Mouse (Mus musculus) urinary bladder, adult 2 months (tissue): ENCODE measurements at regions not wholly inside any gene's neighbourhood (a gene's known extent, or its start where the extent isn't known, plus 50 kb on each side); places are given as distances from the start of the nearest gene placed in this dataset.
A peak's percentile ranks its signal among the peaks of the same experiment; 100 is the strongest.

ENCODE experiments used
- DNase-seq: peaks from one replicate; pipeline ENCODE4 v3.0.0; 2022; ENCODE audit warnings: low spot score

DNA sequence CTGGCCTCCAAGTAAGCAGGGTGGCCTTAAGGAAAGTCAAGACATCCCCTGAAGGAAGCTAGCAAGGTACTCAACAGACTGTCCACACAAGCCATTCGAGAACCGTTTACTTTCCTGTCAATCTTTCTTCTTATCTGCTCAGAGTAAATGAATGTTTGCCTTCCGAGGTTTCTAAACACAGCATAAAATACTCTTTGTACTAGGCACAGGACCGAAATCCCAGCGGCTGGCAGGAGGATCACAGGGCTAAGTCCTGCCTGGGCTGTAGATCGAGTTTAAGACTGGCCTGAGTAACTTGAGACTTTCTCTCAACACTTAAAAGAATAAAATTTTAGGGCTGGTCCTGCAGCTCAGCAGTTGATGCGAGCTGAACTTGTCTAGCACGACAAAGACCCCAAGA, 175.9 kb downstream of the Bcl2l11 start:
- no peak for DNase-seq

DNA sequence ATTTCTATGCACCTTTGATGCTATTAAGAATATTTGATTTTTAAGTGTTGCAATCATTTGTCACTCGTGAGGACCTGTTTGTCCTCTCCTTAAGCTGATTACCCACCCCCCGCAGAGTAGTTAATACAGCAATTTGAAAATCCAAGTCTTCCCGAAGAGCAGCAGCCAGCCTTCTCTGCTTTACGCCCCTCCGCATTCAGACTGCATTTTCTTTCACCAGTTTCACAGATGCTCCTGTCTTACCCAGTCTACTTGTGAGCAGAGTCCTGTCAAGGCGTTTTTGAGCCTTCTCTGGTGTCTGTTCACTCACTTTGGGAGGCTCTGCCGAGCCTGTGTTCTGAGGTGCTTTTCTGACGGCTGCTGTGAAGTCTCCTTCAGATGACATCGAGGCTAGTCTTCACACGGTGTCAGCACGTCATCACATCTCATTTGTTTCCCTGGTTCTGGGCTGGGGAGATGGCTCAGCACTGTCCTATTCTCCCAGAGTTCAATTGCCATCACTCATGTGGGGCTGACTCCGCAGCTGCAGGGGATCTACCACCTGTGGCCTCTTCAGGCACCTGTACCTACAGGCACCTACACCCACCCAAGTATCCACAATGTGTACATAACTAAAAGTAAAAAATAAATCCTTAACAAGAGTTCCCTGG, 178.3 kb downstream of the Bcl2l11 start:
- DNase-seq, result no peak

DNA sequence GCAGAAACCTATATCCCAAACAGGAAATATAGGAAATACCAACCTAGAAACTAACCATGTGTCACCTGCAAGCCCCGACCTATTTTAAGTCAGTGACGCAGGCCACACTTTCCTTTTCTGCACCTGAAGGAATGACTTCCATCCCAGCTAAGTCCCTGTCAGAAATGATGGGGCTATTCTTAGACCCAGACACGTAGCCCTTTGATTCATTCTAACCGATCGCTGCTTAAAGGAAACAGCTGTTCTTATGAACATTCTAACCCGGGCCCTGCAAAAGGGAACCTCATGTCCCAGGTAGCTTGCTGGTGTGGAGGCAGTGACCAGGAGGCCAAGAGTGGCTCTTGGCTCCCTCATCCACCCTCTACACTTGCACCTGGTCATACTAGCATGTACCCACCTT, 180.9 kb downstream of the Bcl2l11 start:
- DNase-seq, result no peak

DNA sequence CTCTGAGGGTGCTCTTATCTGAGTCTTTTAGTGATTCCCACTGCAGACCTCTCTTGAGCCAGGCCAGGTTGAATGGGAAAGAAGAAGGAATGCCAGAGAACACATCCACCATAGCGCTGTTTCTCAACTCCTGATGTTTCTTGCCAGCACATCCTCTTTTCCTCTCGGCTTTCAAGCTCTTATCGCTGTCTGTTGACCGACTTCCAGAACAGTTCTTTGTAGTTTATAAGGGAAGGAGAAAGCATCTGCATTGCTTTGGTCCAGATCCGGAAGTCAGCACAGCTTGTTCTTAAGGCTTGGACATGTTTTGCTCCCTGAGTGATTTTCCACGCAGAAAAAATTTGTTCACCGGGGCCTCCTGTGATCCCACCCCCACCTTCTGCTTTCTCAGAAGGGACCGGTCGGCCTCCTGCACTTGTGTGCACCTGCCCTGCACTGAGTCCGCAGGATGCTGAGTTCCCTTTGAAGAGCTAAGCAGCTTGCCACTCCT, 183.7 kb downstream of the Bcl2l11 start:
- DNase-seq, result no peak

DNA sequence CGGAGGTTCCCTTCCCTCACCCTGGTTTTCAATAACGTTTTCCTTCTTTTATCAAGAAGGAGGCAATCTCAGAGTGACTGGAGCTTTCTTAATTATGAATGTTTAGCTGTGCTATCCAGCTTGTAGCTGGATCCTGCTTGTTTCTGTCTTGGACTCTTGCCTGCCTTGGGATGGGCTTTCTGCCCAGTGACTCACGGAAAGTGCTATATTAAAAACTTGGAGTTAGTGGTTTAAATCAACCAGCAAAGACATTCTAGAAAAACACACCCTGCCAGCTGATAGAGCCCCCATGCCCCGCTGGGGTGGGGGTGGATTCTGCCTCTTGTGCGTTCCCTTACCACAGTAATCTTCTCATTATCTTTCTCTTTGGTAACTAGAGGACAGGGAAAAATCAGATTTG, 184.2 kb downstream of the Bcl2l11 start:
- DNase-seq, result peak; percentile 40

DNA sequence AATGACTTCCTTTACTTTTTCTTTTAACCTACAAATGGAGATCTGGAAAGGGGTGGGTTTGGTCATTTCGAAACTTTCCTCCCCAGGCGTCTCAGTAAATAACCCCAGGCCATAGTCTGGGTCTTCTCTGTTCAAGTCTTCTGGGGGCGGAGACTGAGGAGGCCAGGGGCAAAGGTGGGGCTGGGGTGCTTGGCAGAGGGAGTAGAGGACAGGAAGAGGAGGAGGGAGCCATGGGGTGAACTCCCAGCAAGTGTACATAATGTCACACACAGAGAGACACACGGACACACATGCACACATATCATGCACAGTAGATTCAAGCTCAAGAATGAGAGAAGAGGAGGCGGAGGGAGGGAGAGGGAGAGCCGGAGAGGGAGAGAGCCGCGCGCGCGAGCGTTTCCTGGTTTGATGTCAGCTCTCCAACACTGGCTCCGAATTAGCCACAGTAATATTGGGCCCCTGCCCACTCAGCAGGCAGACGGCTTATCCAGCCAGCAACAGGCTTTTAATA, 186.3 kb downstream of the Bcl2l11 start:
- DNase-seq, result peak; percentile 34

DNA sequence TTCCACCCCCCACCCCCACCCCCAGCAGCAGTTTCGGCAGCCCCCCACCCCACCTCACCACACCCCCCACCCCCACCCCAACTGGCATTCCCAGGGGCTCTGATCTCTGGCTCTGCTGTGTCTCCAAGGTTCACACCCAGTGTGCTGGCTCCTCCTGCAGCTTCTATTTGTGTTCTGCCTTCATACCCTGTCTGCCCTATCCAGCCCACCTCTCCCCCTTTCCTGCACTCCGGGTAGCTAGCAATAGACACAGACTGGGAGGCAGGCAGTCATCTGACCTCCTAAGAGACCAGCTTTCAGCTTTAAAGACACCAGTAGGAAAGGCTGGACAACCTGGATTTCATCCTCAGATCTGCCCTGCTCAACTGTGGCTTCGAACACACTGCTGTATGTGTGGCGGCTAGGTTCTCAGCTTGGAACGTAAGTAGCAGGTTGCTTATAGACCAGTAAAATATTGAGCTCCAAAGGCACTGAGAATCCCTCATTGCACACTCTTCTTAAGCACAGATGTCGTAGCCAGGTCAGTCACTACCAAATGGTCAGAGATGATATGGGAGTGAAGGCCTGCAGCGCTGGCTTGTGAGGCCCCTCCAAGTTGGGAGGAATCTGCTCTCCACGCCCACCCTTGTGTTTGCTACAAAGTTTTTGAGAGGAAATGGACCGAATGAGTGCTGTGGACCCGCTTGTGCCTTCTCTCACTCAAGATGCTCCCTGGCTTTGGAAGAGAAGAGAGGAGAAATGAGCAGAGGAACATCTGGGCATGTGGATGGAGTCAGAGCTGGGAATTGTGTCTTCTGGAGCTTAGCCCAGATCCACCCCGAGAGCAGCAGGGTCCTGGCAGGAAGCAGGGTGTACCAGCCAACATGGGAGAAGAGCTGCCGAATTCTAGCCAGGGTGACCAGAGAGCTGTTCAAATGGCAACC, 187.1 kb downstream of the Bcl2l11 start:
- DNase-seq, result no peak

DNA sequence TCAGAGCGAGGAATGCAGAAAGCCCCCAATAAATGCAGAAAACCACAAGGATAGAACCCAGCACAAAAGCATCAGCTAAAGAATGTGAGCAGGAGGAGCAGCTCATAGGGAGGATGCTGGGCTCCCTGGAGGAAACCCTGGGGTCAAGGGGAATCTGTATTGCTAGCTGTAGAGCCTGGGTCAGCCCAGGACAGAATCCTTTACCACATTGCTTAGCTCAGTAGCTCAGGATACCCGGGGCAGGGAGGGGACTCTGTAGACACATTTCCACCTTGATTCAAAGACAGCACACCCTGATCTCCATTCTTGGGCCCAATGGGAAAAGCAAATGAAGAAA, 187.7 kb downstream of the Bcl2l11 start:
- no peak for DNase-seq

DNA sequence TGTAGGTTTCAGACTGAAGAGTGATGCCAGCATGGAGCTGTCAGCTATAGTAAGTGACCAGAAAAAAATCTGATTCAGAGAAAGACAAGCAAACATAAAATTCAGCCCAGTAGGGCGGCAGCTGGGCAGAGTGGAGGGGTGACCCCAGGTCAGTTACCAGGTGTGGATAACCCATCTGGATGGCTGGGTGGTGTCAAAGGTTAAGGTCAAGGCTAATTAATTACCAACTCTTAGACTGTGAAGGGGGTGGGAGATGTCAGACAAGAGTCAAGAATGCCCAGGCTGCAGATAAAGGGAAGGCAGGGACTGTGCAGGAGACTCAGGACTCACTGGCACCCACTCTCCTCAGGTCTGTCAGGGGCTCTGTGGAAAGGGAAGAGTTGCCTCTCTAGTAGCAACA, 188.1 kb downstream of the Bcl2l11 start:
- DNase-seq, result no peak

DNA sequence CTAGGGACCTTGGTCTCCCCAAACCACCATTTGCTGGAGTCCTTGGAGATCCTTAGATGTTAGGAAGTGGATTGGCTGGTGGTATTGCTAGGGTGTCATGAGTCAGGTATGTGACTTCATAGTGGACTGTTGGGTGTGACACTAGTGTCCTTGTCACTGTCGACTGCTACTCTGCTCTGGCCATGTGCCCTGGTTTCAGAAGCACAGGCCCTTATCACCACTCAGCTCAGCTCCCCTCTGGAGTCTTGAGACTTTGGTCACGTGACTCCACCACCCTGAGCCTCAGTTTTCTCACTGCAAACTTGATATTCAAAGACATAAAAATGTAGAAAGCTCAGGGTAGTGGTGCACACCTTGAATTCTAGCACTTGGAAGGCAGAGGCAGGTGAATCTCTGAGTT, 190.7 kb downstream of the Bcl2l11 start:
- DNase-seq, result no peak

DNA sequence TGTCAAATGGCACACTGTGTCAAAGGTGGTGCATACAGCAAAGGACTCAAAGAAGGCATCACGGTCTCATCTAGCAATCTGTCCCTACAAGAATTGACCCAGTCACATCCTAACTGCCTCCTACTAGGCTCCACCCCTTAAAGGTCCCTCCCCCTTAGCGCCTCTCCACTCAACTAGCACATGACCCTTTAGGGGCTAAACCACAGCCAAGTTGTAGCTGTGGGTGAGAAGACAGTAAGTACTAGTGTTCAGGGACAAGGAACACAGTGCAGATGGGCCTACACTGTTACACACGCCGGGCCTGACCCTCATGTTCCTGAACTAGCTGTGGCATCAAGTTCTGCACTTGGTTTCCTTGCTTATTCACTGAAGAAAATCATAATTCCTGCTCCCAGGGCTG, 192.4 kb downstream of the Bcl2l11 start:
- no peak for DNase-seq

DNA sequence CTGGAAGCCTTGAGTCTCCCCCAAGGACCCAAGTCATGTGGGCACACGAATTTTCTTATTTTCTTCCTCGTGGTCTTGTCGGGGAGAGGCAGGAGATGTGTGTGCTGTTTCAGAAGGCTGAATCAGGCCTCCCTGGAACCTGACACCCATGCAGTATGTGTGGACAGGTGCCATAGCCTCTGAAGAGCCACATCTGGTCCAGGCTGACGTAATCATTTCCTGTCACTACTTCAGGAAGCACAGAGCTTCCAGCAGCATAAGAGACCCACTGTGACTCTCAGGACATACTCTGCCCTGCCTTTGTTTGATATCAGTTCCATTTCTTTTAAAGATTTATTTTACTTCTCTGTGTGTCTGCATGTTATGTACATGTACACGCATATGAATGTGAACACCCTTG, 193.1 kb downstream of the Bcl2l11 start:
- DNase-seq, result no peak

DNA sequence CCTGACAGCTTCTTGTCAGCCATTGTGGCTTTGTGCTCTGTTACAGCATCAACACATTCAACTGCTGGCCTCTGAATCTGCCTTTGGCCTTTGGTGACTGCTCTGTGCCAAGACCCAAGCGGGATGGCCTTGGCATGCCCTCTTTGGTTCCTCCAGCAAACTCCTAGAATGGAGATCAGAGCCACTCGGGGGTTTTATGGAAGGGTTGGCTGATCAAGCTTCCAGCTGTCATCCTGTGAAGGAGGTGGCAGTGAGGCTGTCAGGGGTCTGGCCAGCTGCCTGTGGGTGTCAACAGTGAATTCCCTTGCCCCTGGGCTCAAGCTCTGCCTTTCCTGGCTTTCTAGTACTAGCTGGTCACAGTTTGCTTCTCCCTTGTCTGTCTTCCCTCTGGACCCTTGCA, 195.6 kb downstream of the Bcl2l11 start:
- no peak for DNase-seq

DNA sequence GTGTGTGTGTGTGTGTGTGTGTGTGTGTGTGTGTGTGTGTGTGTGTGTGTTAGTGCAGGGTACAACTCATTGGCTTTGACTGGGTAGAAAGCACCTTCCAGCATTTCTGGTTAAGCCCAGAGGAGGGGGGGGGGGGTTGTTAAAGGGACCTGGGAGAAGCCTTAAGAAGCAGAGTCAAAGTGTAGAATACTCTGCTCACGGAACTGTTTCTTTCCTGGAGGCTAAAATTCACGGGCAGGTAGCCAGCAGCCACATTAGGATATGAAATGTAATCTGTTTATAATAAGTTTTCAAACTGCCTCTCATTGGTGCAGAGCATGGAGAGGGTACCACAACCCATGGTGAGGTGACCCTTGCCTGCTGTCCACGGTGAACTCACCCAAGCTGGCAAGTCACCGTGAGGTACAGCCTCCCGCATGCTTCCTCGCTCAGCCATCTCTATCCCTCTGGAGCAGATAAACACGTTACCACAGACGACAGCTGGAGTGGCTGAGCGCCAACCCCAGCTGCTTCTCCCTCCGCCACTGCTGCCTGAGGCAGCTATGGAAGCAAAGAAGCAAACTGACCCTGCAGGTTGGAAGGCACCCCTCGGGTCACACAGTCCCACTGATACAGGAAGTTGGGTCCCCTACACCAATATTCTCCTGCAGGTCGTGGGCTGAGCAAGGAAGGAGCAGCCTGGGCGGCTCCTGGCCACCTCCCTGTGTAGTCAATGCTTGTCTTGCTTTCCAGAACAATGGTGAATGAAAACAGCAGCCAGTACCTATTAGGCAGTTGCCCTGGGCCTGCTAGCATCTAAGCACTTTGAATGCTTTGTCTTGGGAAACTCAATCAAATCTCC, 198.6 kb downstream of the Bcl2l11 start:
- peak; percentile 19 for DNase-seq

DNA sequence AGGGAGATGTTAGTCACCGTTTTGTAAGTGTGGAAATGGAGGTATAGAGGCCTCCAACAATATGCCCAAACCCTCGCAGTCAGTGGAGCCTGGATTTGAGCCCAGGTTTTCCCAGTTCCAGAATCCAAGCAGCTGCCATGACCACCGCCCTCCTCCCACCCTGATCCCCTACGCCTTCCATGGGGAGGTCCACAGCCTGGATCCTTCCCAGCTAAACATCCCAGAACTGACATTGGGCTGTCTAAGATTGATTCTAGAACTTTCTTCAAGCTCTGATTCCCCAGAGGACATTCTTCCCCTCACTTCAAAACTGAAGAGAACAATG, 199.2 kb downstream of the Bcl2l11 start:
- DNase-seq, result no peak

DNA sequence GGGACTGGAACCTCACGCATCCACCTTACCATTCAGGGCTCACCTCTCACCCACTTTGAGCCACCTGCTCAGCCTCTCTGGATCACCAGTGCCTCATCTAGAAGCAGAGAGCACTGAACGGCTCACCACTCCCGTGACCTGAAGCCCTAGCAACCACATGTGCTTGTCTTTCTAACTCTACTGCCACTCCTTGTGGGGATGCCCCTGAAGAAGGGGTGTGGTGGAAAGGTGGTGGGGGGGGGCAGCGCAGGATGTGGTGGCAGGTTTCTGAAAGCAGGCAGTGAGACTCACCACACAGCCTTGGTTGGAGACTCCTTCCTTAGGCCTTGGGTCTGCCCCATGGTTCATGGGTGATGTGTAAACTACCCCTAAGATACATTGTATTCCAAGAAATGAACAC, 199.6 kb downstream of the Bcl2l11 start:
- DNase-seq, result peak; percentile 6

DNA sequence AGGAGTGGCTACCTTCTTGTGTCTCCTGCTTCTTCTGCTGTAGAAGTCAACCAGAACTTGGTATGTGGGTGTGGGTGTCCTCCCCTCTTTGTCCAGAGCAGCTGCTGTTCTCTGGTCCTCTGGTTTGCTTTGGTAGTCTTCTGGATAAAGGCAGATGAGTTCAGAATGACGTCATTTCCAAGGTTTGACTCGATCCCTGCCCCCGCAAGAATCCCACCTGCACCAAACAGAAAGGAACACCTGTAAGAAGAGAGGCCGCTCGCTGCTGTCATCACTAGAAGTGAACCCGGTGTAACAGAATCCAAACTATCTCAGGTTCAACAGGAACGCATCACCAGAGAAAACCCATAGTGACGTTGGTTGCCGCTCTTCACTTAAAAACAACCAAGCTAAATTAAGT, 205.0 kb downstream of the Bcl2l11 start:
- DNase-seq, result peak; percentile 5

DNA sequence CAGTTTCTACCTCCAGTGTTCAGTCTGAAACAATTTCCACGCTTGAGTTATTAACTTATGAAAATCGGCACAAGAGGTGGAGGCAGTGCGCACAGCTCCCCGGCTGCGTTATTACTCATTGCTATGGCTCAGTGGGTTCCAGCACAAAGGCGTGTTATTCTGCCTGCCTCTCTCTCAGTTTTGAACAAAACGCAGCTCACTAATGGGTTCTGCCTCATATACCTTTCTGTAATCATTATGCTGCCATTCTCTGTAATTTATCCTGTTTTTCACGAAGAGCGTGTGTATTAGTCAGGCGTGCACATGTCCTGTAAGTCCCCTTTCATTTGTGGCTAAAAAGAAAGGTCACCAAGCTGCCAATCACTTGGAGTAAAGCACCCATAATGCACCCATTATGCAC, 205.4 kb downstream of the Bcl2l11 start:
- DNase-seq, result no peak

DNA sequence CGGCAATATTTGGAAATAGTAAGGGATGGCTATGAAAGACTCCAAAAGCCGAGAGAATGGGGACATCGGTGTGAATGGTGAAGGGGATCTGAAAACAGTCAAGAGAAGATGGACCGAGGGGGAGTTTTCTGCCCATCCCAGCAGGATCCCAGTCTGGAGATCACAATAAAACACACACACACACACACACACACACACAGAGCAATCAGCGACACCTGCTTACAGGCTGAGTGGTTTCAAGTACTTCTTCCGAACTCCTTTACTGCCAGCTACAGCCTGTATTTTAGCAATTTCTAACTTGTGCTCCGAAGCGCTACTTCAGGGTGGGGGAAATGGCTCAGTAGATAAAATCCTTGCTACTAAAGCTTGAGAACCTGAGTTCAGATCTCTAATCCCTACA, 205.8 kb downstream of the Bcl2l11 start:
- DNase-seq, result peak; percentile 5

DNA sequence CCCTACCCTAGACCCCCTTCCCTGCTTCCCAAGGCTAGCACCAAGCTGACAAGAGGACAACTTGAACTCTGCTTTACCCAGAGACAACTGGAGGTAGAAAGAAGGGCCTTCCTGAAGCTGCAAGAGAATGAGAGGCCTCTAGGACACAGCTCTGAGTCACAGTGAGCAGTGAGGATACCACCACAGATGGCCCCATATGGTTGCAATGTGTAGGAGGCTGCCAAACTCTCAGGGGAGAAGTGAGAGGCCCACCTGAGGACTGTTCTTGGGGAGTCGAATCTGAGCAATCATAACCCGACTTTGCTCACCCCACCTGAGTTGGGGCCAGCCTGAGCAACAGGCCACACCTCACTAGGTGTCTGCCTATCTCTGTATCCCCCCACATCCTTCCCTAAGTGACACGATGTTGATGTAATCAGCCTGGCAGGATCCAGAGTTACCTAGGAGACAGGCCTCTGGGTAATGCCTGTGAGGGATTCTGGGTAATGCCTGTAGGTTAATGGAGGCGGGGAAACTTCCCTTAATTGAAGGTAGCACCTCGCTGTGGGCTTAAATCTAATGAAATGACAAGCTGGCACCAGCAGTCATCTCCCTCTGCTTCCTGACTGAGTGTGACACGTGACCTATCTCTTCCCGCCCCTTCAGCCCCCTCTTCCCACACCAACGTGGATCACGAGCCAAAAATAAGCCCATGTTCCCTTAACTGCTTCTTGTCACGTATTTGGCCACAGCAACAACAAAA, 207.7 kb downstream of the Bcl2l11 start:
- peak; percentile 11 for DNase-seq

DNA sequence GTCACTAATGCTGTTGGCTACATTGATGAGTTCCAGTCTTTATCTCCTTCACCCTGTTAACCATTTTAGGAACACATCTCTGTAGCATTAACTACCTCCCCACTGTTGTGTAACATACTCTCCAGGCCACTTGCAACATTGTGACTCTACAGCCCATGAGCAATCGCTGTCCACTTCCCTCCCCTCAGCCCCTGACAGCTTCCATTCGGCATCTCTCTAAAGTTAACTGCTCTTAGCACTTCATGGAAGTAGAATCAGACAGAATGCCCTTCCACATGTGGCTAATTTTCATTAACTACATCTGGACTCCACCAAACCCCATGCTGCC, 208.3 kb downstream of the Bcl2l11 start:
- DNase-seq, result no peak
